Mouse (Mus musculus): ENCODE measurements around the gene Tcp11.

Gene Tcp11

GRCm38 (mm10) chr17:28080045-28080816 is at the start of gene Tcp11:
Gene Tcp11, minus strand, starts transcription at chr17:28080639.
- peak; percentile 83 to 87 for DNase-seq

GRCm38 (mm10) chr17:28129796-28130195 is 49.4 kb upstream of the Tcp11 start:
- DNase-seq: no peak

GRCm38 (mm10) chr17:28124368-28124767 is 43.9 kb upstream of the Tcp11 start:
- peak in 1 of 2 experiments; percentile 24 for DNase-seq

- DNase-seq: no peak
Measured at GRCm38 (mm10) chr17:28123627-28124026, 43.2 kb upstream of the Tcp11 start.

GRCm38 (mm10) chr17:28122949-28123348 is 42.5 kb upstream of the Tcp11 start:
- no peak for DNase-seq

DNA sequence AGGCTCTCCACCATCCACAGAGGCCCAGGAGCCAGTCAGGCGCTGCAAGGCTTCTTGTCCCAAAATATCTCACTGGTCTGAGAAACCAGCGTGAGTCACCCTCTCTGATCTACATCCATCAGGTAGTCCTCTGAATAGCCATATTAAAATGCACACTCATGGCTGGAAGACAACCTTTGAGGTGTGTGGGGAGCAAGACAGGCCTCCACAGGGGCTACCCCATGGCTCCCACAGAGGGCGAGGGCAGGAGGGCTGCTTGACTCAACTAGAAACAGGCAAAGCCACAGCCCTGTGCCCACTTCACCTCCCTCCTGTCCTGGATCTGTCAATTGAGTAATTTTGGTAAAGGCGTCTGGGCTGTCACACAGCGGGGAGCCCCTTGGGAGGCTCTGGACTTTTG is 40.0 kb upstream of the Tcp11 start:
- DNase-seq: no peak

DNA sequence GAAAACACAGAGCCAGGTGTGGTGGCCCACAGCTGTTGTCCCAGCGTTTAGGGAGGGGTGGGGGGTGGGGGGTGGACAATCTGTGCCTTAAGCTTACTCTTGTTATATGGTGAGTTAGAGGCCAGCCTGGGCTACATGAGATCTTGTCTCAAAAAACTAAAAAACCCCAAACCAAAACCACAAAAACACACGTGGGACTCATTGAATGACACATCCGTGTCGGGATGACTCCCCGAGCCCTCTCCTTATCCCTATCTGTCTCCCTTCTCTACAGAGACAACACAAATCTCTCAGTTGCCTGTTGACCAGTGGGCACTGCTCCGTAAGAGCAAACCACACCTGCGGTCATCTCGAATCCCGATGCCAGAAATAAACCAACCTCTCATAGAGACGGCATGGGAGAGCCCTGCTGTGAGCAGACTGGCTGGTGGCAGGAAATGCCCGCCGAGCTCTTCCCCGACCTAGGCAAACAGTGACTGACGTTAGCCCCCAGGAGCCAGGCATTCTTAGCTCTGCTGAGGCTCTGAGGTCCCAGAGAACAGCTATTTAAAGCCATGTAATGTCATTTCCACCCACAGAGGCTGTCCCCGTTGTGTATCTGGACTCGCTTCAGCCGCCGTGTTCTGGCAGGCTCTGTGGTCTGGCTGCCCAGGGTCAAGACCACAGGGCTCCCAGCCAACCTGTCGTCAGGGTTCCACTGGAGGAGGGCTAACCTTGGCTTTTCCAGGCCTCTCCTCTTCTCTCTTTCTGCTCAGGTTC is 37.2 kb upstream of the Tcp11 start:
- DNase-seq: no peak

DNA sequence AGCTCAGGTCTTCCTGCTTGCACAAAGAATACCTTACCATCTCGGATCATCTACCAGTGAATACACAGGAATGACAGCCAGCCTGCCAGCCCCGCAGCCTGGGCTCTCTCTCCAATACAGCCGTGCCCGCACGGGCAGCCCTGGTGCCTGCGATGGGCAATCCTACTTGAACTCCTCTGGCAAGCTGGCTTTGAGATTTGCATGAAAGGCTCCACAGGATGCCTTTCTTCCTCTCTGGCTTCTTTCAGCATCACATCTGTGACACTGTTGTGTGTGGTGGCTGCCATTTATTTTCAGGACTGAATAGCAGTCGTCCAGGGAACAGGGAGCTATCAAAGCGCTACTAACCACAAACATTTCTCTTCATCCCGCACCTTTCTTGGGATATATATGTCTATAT is 35.9 kb upstream of the Tcp11 start:
- DNase-seq: no peak

GRCm38 (mm10) chr17:28112266-28112665 is 31.8 kb upstream of the Tcp11 start:
- DNase-seq: no peak

DNA sequence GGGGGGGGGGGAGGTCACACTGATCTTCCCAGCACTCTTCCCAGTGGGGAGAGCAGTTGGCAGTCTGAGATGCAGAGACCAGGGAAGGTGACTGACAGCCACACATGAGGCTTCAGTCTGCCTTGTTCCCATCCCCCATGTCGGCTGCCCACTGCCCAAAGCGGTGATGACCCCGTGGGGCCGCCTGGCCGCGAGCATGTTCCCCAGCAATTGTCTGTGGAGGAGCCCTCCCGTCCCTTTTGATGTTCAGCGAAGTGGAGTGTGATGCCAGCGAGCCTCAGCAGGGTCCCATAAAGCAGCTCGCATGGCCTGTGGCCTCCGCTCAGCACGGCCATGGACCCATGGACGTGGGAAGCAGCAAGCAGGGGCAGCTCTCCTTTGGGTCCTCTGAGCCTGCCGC is 26.8 kb upstream of the Tcp11 start:
- no peak for DNase-seq

DNA sequence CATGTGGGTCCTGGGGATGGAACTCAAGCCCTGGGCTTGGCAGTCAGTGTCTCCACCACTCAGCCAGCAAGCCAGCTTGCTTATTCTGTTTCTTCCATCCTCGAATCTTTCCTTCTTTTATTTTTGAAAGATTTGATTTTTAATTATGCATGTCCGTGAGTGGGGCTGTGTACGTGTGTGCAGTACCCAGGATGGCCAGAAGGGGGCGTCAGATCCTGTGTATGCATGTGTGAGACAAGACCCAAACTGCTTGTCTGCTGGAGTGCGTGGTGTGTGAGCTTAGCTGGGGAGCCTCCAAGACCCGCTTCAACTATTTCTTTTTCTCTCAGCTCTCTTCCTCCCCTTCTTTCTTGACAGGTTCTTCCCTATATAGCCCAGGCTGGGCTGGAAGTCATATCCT is 25.9 kb upstream of the Tcp11 start:
- no peak for DNase-seq

GRCm38 (mm10) chr17:28104416-28104815 is 24.0 kb upstream of the Tcp11 start:
- no peak for DNase-seq

DNA sequence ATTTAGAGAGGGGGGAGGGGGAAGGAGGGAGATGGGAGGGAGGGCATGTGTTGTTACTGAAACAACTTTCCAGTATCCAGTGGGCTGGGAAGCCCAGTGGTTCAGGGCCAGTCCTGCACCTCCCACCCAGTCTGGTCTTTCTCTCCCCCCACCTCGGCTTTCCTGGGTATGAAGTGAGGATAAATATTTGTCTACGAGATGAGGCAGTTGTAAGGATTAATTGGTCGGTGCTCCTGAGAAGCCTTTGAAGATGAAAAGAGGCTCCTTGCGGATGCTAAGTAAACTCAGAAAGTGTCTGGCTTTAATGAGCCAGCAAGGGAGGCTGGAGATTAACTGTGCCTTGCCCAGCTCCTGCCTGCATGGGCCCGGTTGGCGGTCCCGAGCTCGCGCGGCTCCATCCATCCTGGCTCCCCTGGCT is 21.5 kb upstream of the Tcp11 start:
- no peak for DNase-seq

GRCm38 (mm10) chr17:28101284-28101887 is 20.9 kb upstream of the Tcp11 start:
- DNase-seq: no peak

- DNase-seq: no peak
Measured at GRCm38 (mm10) chr17:28100669-28101068, 20.2 kb upstream of the Tcp11 start.

DNA sequence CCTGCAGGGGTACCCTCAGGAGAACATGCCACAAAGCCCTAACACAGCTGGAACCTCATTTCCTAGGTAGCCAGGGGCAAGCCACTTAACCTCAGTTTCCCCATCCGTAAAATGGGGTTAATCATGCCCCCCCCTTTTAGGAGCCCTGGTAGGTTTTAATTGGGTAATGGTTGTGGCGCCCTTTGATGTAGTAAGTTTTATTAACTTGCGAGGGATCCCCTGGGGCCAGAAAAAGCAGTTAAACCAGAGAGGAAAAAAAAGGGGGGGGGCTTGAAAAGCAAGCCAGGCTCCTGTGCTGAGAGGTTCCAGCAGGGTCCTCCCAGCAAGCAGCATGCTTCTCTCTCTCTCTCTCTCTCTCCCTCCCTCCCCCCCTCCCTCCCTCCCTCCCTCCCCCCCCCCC is 18.6 kb upstream of the Tcp11 start:
- DNase-seq: no peak

- no peak for DNase-seq
Measured at GRCm38 (mm10) chr17:28097308-28097707, 16.9 kb upstream of the Tcp11 start.

DNA sequence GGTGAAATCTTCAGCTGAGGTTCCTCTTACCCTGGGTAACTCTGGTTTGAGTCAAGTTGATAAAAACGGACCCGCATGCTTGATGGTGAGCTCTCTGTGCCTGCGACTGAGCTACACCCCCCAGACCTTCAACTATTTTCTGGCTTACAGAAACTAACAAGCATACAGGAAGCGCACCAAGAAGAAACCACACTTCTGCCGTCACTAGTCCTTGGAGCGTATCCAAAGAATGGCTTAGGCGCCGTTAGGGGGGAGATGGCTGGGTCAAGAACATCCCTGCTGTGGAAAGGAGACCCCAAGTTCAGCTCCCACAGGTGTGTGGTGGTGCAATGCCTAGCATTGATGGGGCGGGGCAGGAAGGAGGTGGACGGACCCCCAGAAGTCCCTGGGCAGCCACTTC is 16.0 kb upstream of the Tcp11 start:
- DNase-seq: no peak

- no peak for DNase-seq
Measured at GRCm38 (mm10) chr17:28093837-28094236, 13.4 kb upstream of the Tcp11 start.

DNA sequence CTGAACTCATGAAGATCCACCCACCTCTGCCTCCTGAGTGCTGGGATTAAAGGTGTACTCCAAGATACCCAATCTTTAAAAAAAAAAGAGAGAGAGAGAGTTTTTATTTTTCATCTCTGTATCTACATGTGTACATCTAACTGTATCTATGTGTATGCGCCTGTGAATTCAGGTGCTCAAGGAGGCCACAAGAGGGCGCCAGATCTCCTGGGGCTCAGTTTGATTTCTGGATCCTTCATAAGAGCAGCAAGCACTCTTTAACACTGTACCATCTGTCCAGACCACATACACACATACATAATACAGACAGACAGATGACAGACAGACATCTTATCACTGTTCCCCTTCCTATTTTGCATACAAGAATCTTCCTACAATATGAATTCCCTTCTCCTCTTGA is 11.9 kb upstream of the Tcp11 start:
- DNase-seq: no peak

DNA sequence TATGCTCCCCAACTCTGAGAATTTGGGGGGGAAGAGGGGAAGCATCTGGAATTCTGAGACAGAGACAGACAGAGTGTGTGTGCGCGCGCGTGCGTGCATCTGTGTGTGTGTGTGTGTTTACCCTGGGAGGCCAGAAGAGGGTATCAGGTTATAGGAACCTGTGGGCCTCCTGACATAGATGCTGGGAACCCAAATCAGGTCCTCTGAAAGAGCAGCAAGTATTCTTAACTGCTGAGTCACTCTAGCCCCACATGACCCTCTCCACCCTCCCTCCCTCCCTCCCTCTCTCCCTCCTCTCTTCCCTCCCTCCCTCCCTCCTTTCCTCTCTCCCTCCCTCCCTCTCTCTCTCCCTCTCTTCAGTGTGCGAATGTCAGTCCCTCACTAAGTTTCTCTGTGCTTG is 8.3 kb upstream of the Tcp11 start:
- no peak for DNase-seq

- no peak for DNase-seq
Measured at GRCm38 (mm10) chr17:28087430-28087829, 7.0 kb upstream of the Tcp11 start.

GRCm38 (mm10) chr17:28084964-28085363 is 4.5 kb upstream of the Tcp11 start:
- peak; percentile 88 to 92 for DNase-seq

DNA sequence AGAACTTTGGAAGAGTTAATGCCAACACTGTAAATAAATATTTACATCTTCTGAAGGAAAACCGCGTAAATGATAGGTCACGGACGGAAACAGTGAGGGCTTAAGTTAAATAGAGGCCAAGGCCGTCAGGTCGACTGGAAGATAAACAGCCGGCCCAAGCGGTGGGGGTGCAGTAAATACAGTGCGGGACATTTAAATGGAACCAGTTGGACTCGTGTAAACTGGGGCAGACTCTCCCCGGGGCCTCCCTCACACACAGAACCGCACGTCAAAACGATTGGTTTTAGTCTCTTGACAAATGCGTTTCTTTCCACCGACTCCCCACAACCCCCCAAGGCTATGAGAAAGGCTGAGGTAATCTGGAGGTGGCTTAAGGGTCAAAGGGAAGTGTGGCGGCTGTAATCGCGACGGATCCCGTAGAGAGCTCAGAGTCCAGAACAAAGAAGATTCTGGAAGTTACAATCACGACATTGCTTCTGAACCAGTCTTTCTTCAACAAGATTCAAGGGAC is 4.0 kb upstream of the Tcp11 start:
- DNase-seq: no peak

Measured in lung, adult 18-20 months (tissue).